In genomic region chr1:180559454-180559853, GRCm38 (mm10) we compare ENCODE assay signal across 26 mouse cellular contexts.
"Had no signal": no experiment of that assay in that cellular context is flagged by ENCODE, and none has a peak within 500 bp of the region (broad histone marks: within the 10 kb centered on the region; RNA-seq: fewer than 3 reads in every experiment).

No protein-coding gene starts in this region.

- H3K4me1 ChIP-seq: kidney, embryonic 15.5 days; liver, embryonic 15.5 days; lung, embryonic 15.5 days; neural tube, embryonic 13.5 days had no signal

- H3K4me2 ChIP-seq: kidney, embryonic 15.5 days; limb, embryonic 13.5 days; liver, embryonic 12.5 days; liver, embryonic 15.5 days; lung, embryonic 15.5 days; neural tube, embryonic 13.5 days; stomach, embryonic 15.5 days had no signal

- H3K36me3 ChIP-seq: kidney, embryonic 15.5 days; limb, embryonic 13.5 days; liver, embryonic 12.5 days; liver, embryonic 15.5 days; lung, embryonic 15.5 days; neural tube, embryonic 13.5 days; stomach, embryonic 15.5 days had no signal

- ATAC-seq: liver, embryonic 12.5 days; midbrain, embryonic 16.5 days had no signal

- DNase-seq: kidney, adult 11 months; kidney, adult 8-10 months; kidney, postnatal 10 days; kidney, postnatal 36 days; layer of hippocampus, postnatal 36 days; liver; lung, adult 18-20 months; lung, postnatal 10 days; lung, postnatal 36 days; retina, postnatal 1 day; right cerebral cortex, postnatal 25 days; spleen, adult 18-20 months; thymus, adult 2 months; thymus, postnatal 14 days; thymus, postnatal 4 days had no signal

- H3K9me3 ChIP-seq: kidney, embryonic 15.5 days; limb, embryonic 13.5 days; liver, embryonic 12.5 days; liver, embryonic 15.5 days; lung, embryonic 15.5 days; megakaryocyte, embryonic 14.5 days; neural tube, embryonic 13.5 days; stomach, embryonic 15.5 days had no signal

- H3K9ac ChIP-seq: kidney, embryonic 15.5 days; limb, embryonic 13.5 days; liver, embryonic 12.5 days; liver, embryonic 15.5 days; lung, embryonic 15.5 days; neural tube, embryonic 13.5 days; stomach, embryonic 15.5 days had no signal

- H3K27ac ChIP-seq: kidney, embryonic 15.5 days; left cerebral cortex, adult 2 months; limb, embryonic 13.5 days; liver, embryonic 12.5 days; liver, embryonic 15.5 days; lung, embryonic 15.5 days; neural tube, embryonic 13.5 days; stomach, embryonic 15.5 days had no signal

- H3K4me3 ChIP-seq: kidney, embryonic 15.5 days; left cerebral cortex, adult 2 months; limb, embryonic 13.5 days; liver, embryonic 12.5 days; liver, embryonic 15.5 days; lung, embryonic 15.5 days; megakaryocyte, embryonic 14.5 days; myocyte; neural tube, embryonic 13.5 days; stomach, embryonic 15.5 days had no signal

- H3K27me3 ChIP-seq: limb, embryonic 13.5 days; liver, embryonic 12.5 days; liver, embryonic 15.5 days; lung, embryonic 15.5 days; neural tube, embryonic 13.5 days; stomach, embryonic 15.5 days had no signal
